Mouse (Mus musculus) right cerebral cortex, adult 18-20 months (tissue): ENCODE results near the gene Peli1.
A peak's percentile ranks its signal among the peaks of the same experiment; 100 is the strongest.

Experiments used
- DNase-seq: peaks from one replicate; pipeline ENCODE4 v3.0.0; 2022; ENCODE audit warnings: mixed read lengths

The Peli1 gene

DNA sequence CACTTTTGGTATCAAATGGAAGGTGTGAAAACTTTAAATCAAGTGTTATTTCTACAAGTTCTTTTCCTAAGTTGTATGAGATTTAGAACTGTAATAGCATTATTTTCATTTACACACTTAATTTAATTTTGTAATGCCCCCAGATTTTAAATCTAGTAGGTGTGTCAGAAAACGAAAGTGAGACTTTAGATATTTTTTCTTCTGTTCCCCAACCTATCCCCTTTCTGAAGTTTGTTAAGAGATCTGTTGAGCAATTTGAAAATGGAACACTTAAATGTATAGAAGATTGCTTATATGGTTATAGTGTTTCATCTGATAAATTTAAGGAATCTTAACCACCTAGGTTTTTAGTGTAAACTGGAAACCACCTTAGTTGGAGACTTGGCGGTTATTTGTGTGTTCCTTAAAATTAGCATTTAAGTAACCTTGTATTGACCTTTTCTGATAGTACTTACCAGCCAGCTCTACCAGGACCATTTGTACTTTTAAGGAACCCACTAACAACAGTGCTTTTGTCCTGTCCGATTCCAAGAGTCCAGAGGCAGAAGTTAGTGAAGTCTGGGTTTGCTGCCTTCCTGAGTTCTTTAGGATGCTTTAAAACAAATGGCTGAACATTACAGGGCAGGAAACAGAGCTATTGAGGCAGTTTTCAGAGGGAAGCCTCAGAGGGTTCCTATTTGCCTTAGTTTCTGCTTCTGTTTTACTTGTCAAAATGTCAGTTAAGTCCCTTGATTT lies 2.2 kb downstream of the Peli1 start:
- DNase-seq = no peak

DNA sequence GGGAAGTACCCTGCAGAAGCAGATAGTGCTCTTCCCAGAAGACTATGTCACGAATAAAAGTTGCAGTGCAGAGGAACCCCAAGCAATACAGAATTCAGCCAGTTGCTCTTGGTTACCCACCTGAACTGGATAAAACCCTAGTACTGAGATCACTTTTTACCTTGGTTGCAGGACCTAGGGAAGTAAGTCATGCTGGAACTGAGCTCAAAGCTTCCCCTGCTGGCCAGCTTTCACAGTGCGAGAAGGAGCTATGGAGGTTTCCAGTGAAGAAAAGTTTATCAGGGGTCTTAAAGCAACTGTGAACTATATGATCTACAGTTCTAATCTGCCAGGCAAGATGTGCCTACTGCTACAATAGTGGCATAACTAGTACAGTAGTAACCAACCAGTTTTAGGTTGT lies 5.5 kb downstream of the Peli1 start:
- no peak for DNase-seq

DNA sequence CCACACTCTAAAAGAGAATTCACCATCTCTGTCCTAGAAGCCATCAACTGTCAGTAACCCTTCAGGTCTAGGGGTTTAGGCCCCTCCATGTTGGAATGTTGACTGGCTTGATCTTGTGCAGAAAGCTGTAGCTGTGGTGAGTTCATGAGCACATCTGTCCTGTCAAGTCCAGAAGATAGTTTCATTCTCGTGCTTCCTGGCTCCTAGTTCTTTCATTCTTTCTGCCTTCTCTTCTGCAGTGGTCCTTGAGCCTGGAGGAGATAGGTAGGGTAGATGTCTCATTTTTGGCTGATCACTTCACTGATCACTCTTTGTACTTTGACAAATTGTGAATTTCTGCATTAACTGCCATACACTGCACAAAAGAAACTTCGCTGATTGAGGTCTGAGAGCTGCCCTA lies 7.4 kb downstream of the Peli1 start:
- DNase-seq = no peak

DNA sequence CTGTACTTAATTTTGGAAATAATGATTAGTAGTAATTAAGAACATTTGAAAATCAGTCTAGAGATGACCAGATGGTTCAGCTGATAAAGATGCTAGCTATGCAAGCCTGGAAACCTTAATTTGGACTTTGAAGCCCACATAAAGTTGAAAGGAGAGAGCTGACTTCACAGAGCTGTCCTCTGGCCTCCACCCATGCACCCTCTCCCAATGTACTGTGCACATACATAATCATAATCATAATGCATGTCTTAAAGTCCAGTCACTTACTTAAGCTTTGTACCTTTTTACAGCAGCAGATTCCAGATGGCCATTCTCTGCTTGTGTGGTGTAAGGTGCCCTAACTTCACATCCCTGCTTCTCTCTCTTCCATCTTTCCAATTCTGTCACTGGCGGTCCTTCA lies 9.6 kb downstream of the Peli1 start:
- no peak for DNase-seq

DNA sequence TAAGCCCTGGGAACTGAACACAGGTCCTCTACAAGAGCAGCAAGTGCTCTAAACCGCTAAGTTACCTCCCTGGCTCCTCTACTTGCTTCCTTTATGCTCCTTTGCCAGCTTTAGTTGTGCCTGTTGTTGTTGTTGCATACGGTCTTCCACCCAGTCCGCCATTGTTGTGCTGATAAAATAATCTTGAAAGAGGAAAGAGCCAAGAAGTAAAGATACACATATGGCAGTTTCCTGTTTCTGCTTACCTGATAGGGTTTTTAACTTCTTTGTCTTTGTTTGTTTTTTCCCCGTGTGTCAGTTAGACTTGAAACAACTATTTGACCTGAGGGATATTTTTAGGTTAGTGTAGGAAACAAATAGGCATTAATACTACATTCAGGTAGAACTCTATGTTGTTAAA lies 10.2 kb downstream of the Peli1 start:
- no peak for DNase-seq

DNA sequence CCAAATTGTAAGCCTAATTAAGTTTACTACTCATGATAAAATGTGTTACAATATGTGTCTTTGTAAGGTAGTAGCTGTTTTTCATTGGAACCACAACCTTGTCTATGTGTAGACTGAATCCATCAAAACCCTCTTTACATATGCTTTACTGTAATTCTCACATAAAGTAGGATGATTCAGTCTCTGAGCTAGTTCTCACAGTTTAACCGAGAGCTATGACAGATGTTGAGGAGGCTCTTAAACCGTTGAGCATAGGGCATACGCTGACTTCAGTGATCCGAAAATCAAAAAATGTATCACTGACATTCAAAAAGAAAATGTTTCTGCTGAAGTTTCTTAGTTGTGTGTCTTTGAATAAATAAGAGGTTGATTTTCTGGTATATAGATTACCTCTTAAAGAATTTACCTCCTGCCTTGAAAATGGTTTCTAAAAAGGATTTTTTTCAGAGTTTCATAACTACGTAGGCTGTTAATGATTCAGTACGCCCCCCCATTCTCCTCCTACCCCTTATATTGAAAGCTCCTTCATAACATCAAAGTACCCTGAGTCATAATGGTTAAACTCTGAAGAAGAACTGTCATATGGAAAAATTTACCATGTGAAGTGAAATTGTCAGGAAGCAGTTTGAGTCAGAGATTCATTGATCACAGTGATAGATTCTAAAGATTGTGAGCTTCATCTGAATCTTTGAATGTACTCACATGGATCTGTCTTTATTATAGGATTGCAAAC lies 11.3 kb downstream of the Peli1 start:
- DNase-seq = peak; percentile 30

DNA sequence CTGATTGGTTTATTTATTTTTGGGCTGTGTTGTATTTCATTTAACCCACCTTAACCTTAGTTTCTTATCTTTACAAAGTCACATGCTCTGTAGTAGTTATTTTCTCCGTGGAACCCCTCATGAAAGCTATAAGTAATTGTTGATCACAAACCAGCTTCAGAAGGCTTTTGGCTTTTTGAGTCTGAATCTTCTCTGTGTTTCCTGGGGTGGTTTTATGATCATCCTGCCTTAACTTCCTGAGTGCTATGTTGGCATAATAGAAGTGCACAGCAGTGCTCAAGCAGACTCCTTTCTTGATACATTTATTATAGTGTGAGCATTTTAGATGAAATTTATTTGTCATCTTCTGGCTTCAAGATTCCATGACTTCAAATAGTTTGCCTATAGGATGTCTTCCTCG lies 12.1 kb downstream of the Peli1 start:
- no peak for DNase-seq

DNA sequence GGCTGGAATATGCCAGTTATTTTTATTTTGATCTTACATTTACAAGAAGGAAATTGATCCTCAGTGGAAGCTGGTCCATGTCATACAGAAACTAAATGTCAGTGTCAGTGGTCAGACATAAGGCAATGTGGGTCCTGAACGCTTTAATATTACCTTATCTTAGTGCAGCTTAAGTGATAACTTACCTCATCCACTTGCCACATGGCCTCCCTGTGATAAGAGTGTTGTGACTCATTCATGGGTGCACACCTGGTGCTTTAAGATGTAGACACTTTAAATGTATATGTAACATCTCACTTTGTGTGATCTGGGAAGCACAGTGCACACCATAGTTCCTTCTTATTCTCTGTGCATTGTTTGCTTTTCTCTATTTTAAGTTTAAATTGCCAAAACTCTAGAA lies 14.3 kb downstream of the Peli1 start:
- no peak for DNase-seq

DNA sequence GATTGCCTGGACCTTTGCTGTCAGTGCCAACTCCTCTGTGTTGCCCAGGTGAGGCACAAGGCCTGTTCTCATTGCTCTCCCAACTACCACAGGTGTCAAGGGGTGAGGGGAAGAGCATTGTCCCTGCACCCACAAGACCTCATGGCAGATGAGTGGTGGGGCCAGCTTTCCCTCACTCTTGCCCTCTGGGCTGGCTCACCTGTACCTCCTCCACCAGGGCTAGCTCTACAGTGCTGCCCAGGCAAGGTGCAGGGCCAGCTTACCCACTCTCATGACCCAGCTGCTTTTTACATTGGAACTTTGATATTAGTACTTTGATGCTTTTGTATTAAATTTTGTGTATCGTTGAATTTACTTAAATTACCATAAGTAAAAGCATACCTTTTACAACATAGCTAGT lies 16.0 kb downstream of the Peli1 start:
- DNase-seq = no peak

DNA sequence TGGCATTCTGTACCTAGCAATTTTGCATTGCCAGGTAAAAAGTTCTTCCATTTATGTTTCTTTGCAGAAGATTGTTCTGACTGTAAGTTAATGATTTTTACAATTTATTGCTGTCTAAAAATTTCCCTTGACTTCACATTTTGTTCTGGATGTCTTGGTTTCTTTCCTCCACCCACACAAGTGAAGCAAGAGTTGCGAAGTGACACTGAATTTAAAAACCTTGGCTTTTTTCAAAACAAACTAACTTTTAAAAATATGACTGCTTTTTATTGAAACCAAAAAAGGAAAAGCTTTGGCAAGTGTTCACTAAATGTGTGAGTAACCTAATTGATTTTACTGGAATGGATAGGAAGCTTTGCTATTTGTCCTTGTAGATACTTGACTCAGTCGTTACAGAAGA lies 18.2 kb downstream of the Peli1 start:
- DNase-seq = no peak

DNA sequence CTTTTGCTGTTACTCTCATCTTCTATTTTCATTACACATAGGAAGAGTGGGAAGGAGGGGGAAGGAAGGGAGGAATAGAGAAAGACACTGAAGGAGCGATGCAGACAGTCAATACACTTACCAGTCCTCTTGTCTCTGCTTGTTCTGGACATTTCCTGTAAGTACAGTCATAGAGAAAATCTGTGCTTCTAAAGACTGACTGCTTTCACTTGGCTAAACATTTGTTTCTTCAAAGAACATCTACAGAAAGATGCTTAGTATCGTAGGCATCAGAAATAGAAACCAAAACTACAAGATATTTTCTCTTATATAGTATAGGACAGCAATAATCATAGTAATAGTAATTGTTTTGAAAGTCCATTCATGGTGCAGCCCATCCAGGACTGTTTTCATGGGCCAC lies 23.4 kb downstream of the Peli1 start:
- no peak for DNase-seq

DNA sequence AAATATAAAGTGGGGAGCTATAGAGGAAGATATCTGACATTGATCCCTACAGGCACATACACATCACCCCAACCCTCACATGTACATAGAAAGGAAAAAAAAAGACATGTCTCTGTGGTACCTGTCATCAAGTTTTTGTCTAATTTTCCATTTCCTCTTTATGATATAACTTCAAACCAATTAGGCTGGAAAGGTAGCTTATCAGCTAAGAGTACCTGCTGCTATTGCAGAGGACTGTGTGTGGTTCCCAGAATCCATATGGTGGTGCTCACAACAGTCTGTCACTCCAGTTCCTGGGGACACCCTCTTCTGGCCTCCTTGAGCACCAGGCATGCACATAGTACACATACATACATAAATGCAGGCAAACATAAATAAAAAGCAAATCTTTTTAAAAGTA lies 24.7 kb downstream of the Peli1 start:
- no peak for DNase-seq

DNA sequence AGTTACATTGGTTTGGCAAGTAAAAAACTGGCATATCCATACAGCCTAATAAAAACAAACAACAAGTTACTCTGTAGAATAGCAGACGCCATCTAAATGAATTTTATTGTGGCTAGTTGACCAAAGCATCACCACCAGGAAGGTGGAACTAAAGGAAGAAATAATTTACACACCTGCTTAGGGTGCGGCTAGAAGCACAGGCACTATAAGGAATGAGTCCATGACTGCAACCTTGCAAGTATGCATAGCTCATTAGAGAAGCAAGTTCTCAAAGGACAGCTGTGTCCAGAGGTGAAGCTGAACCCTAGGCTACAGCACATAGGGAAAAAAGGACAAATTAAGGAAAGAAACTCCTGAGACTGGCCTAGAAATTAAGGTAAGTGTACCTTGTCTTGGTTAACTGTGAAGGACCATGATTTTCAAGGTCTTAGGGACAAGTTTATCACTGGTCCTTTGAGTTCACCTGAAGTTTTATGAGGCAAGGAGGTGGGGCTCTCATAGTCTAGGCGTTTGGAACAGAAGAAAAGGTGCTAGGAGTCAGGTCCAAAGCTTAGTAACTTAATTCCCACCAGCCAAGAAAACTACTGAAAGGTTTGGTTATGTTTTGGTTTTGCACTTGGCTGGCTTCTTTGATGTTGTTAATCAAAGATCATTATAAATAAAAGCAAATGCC lies 25.7 kb downstream of the Peli1 start:
- DNase-seq = no peak

DNA sequence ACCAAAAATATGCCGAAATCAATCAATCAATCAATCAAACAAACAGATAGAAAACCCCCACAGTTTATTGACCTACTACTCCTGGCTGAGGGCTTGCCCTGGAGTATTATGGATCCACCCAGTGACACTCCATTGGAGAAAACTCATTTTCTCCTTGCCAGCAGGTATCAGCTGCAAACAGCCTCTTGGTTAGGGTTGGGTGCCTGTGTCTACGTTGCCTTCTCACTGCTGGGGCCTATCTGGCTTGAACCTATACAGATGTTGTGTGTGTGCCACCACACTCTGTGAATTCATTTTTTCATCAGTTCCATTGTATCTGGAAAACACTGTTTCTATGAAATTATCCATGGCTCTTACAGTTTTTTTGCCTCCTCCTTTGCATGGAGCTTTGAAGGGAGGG lies 30.6 kb downstream of the Peli1 start:
- no peak for DNase-seq

DNA sequence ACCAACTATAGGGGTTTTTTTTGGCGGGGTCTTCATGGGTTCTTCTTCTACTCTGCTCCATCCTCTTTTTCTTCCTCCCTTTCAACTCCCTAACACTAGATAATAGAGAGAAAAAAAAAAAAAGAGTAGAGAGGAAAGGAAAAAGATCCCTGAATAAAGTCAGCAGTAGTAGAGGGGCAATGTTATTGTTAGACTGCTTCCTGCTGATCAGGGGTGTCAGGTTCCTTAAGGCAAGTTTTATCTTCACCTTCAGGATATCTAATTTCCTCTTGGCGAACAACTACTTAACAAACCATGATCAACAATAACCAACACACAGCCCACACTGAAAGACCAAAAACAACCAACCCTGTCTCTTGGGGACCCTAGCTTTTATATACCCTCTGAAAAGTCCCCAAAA lies 31.3 kb downstream of the Peli1 start:
- DNase-seq = no peak

DNA sequence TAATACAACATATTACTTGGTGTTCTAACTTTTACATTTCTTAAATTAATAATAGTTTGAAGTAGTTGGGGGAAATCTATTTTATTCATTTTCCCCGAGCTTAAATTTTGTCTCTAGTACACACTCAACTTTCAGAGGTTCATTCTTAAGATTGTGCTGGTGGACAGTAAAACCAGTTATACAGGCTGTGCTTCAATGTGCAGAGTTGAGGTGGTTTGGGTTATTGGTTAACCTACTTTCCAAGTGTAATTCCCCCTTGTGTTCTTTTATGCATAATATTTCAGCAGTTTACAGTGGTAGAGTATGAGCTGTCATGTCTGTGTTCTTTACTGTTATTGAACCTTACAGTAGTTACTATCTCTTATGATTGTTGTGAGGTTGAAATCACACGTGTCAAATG lies 40.6 kb downstream of the Peli1 start:
- DNase-seq = no peak

DNA sequence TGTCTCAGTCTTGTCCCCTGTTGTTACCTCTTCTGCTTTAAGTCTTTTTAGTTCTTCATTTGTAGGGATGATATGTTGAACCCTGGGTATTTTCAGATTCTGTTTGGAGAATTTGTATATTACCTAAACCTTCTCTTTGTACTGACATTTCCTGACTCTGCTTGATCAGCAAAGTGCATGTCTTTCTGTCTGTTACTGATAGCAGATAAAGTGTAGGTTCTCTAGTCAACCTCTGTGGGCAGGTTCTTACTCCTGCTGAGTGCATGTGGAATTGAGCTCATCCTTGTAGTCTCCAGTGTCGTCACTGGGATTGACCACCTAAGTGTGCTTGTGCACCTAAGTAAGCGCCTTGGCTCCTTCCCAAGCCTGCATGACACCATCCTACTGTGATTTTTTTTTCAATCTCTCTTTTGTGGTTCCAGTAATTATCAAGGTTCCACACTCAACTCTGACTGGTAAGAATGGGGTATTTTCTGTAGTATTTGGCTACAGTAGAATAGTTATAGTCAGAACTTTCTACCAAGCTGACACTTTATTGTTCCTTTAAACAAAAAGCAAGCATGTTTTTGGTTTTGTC lies 43.9 kb downstream of the Peli1 start:
- DNase-seq = no peak

DNA sequence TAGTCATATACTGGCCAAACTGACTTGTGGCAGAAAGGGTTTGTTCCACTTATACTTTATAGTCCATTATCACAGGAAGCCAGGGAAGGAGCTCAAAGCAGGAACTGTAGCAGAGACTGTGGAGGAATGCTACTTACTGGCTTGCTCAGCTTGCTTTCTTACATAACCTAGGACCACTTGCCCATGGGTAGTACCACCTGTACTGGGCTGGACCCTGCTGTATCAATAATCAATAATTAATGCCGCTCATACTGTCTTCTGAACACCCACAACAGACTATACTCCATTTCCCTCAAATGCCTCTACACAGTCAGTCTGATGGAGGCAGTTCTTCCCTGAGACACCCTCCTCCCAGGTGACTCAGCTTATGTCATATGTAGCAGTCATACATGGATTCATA lies 48.4 kb downstream of the Peli1 start:
- DNase-seq = no peak

DNA sequence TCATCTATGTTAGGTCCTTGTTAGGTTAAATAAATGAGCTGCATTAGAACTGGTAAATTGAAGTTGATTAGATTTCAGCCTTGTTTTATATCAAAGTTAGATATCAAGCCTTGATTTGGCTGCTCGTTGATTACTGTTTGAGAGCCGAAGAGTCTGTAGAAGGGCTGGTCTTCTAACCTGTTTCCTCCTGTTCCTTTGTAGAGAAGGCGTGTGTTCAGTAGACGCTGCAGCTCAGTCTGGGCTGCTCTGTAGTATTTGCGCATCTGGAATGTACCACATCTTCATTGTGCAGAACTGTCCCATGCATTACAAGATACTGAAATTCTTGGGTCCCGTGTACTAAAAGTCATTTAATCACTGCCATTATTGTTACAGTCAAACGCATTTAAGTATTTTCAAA lies 50.2 kb downstream of the Peli1 start:
- DNase-seq = no peak

DNA sequence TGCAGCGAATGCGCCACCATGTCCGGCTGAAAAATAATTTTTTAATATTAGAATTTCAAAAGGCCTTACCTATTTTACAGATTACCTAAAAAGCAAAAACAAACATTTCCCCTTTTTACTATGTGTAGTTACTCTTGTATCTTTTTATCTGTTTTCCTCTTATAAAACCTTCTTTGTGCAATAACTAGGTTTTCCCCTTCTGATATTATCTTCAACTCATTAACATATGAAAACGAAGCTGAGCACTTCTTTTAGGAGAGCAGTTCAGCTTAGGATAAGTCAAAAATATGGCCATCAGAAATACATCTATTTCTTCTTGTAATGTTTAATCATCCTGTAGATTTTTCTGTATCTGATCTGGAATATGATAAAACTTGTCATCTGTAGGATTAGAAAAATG lies 50.7 kb downstream of the Peli1 start:
- DNase-seq = no peak

DNA sequence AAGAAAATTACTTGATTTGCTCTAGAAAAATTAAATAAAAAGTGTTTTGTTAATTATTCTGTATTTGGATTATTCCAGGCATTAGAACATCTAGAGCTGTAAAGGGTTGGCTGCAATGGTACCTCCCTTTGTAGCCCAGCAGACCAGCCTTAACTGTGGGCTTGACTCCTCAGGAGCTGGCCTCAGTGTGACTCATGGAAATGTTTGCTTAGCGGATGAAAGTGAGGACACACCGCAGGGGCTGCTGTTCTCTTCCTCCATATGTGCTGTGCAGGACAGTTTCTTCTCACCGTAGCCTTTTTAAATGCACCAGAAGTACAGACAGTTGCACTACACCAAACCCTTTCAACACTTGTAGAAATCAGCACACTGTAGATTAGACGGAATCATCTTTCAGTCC lies 58.4 kb downstream of the Peli1 start:
- DNase-seq = peak; percentile 46

DNA sequence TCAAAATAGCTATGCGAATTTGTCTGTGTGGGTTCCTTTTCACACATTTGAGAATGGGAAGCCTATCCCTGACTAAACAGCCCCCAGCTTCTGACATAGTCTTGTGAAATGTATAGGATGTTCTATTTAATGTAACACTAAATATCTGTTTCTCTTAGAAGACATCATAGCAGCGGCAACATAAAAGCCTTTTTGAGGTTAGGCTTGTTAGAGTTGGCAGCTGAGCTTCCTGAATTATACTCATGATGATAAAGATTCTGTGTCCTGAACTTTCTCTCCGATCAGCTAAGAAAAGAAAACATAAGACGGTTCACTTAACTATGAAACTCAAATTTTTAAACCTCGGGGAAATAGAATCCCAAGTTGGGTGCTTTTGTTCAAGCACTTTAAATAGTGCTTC lies 59.2 kb downstream of the Peli1 start:
- DNase-seq = no peak

DNA sequence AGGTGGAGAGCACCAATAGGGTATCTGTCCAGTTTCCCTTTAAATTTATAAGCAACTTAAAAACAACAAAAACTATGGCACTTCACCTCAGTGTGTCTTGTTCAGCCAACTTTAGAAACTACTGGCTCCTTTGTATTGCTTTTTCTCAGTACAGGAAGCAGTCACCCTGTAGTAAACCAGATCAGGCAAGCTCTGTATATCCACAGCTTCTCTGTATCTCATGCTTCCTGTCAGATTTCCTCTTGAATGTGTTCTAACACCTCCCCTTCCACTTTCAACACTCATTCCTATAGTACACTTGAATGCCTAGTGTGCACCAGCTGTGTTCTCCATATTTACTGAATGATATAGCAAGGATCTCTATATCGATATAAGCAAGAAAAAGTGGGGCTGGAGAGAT lies 60.6 kb downstream of the Peli1 start:
- no peak for DNase-seq

DNA sequence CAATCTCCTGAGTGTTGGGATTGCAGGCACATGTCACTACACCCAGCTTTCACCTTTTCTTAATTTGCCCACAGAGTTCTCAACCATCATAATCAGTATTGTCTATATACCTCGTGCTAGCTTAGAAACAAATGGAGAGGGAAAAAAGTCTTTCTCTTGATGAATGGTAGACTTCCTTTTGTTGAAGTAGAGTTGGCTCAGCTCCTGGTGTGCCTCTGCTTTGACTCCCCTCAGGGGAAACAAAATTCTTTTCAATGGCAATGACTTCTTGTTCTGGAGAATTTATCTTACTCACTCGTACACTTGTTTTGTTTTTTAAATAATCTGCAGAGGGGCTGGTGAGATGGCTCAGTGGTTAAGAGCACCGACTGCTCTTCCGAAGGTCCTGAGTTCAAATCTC lies 62.0 kb downstream of the Peli1 start:
- DNase-seq = no peak
